Mouse (Mus musculus) bone marrow macrophage, adult 2 months (primary cell): ENCODE results near the gene P2ry4.

ENCODE experiments used
- CTCF ChIP-seq: IDR thresholded peaks from 2 replicates; pipeline ENCODE4 v1.5.1; 2012; ENCODE audit warnings: low read depth, mild to moderate bottlenecking, low read length, moderate library complexity
- POLR2A ChIP-seq: IDR thresholded peaks from 2 replicates; pipeline ENCODE4 v1.6.1; 2012; ENCODE audit warnings: mild to moderate bottlenecking, low read depth, low read length, borderline replicate concordance

- no peak for TF ChIP-seq CTCF
- no peak for TF ChIP-seq POLR2A
Observed at GRCm38 (mm10) chrX:100629076-100629475, 34.4 kb upstream of the P2ry4 start.
